Mouse (Mus musculus) erythroid progenitor cell, adult 5-6 weeks (primary cell): ENCODE results near the gene Ahctf1. TPM values are rescaled to one million over a fixed set of nuclear protein-coding genes. Genes with fewer than 3 reads are reported as not detected.
"Not testable (repeated sequence)": the region's sequence is repeated elsewhere in the genome, so short reads cannot be mapped to it uniquely, and the experiment has no call there.

Source experiments
- ATAC-seq: replicated peaks from 2 replicates; pipeline ENCODE4 v1.8.0; 2016; ENCODE audit warnings: moderate number of reproducible peaks, mild to moderate bottlenecking, moderate TSS enrichment, inconsistent platforms; ENCODE audit not compliant: poor library complexity, low FRiP score, severe bottlenecking
- total RNA-seq, 2 experiments: library from RNA; stranded (forward) in 1 of 2; stranded (reverse) in 1 of 2; fragments of 150-400 nt in 1 of 2; fragments of 186-747, 209-891 nt in 1 of 2; gene quantifications; 2 replicates each; pipeline versions ENCODE4 v1.2.3 to v1.2.4; 2015 to 2017; ENCODE audit warnings: low replicate concordance in 2 of 2

Gene Ahctf1
- total RNA-seq (2015; ENCODE audit: low replicate concordance) (127 and 160 TPM in 2 replicates), total RNA-seq (2017; ENCODE audit: low replicate concordance) (152 and 167 TPM in 2 replicates)

GRCm38 (mm10) chr1:179803513-179804139 is at the start of gene Ahctf1:
Gene Ahctf1 (minus strand): TSS chr1:179803680.
- peak; percentile 86 for ATAC-seq

GRCm38 (mm10) chr1:179847759-179848389 is 44.4 kb upstream of the Ahctf1 start:
- ATAC-seq: peak; percentile 76

GRCm38 (mm10) chr1:179847173-179847572 is 43.7 kb upstream of the Ahctf1 start:
- ATAC-seq: no peak

- ATAC-seq: no peak
Observed at GRCm38 (mm10) chr1:179845832-179846499, 42.5 kb upstream of the Ahctf1 start.

- ATAC-seq: peak; percentile 90
Observed at GRCm38 (mm10) chr1:179844894-179845293, 41.4 kb upstream of the Ahctf1 start.

- ATAC-seq: no peak
Observed at GRCm38 (mm10) chr1:179843981-179844380, 40.5 kb upstream of the Ahctf1 start.

GRCm38 (mm10) chr1:179842568-179842967 is 39.1 kb upstream of the Ahctf1 start:
- ATAC-seq: no peak

GRCm38 (mm10) chr1:179836426-179837404 is 33.2 kb upstream of the Ahctf1 start:
- no peak for ATAC-seq

- no peak for ATAC-seq
Observed at GRCm38 (mm10) chr1:179835753-179836425, 32.4 kb upstream of the Ahctf1 start.

- ATAC-seq: no peak
Observed at GRCm38 (mm10) chr1:179833596-179833995, 30.1 kb upstream of the Ahctf1 start.

GRCm38 (mm10) chr1:179832710-179833240 is 29.3 kb upstream of the Ahctf1 start:
- no peak for ATAC-seq

GRCm38 (mm10) chr1:179828900-179829299 is 25.4 kb upstream of the Ahctf1 start:
- ATAC-seq: no peak

- no peak for ATAC-seq
Observed at GRCm38 (mm10) chr1:179828051-179828450, 24.6 kb upstream of the Ahctf1 start.

- ATAC-seq: no peak
Observed at GRCm38 (mm10) chr1:179824549-179824948, 21.1 kb upstream of the Ahctf1 start.

- ATAC-seq: not testable (repeated sequence)
Observed at GRCm38 (mm10) chr1:179818490-179819278, 15.2 kb upstream of the Ahctf1 start.

- ATAC-seq: no peak
Observed at GRCm38 (mm10) chr1:179814616-179815015, 11.1 kb upstream of the Ahctf1 start.

- ATAC-seq: no peak
Observed at GRCm38 (mm10) chr1:179813385-179813784, 9.9 kb upstream of the Ahctf1 start.

GRCm38 (mm10) chr1:179808300-179808699 is 4.8 kb upstream of the Ahctf1 start:
- no peak for ATAC-seq
